Comparison of ENCODE assay signal across 10 mouse cellular contexts in the genomic region with DNA sequence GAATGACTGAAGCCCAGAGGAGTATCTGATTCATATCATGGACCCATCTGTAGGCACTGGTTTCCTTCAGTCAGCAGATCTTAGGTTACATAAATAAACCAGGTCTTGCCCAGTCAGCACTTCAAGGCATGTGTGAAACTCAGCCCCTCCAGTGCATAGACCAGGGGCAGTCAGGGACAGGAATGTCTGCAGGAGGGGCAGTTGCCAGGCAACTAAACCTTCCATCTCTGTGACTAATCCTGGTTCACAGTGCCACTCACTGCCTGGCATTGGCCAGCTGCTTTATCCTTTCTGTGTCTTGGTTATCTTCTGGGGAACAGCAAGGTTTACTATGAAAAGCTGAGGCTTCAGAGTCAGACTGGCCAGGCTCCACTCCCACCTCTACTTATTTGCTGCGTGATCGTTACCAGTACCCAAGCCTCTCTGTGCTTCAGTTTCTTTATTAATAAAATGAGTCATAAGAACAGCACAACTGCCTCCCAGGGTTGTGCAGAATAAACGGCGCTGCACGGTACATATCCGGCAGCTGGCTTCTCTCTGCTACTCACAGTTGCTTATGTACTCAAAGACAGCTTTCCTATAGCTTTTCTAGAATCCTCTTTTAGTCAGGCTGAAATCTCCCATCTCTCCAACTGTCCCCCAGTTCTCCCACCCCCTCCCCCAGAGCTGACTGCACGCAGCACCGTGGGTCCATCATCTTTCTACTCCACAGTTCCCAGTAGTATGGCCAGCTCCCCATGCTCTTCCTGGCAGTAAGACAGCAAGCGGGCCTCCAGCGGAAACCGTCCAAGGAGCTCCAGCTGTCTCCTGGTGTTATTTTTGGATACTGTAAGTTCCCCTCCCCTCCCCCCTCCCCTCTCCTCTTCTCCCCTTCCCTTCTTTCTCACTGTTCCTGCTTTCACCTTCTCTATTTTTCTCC. TPM values are rescaled to one million over a fixed set of nuclear protein-coding genes. Genes with fewer than 3 reads are reported as not detected.
DNase-seq lines count a peak whose midpoint lies in the region; ATAC-seq lines count a peak whose summit lies in the region.
"Had no signal": no experiment of that assay in that cellular context is flagged by ENCODE, and none has a peak within 500 bp of the region (broad histone marks: within the 10 kb centered on the region; RNA-seq: fewer than 3 reads in every experiment).

No protein-coding gene starts in this region.

- no peaks in the 10 kb centered on the region for H3K36me3 ChIP-seq in kidney, embryonic 15.5 days
- H3K36me3 ChIP-seq in midbrain, embryonic 15.5 days (replicated peaks) = no peaks in the 10 kb centered on the region

- peak; percentile 44 for ATAC-seq in kidney, embryonic 15.5 days (replicated peaks; ENCODE audit: low FRiP score)
- no peak for ATAC-seq in midbrain, embryonic 15.5 days (replicated peaks)

- 0 out of 2 replicates have a peak overlapping the region, but pooled peaks have one; percentile 20 for H3K4me2 ChIP-seq in kidney, embryonic 15.5 days
- H3K4me2 ChIP-seq in midbrain, embryonic 15.5 days = no peak overlapping the region

- H3K9ac ChIP-seq in kidney, embryonic 15.5 days = no peak overlapping the region
- no peak overlapping the region for H3K9ac ChIP-seq in midbrain, embryonic 15.5 days

- no peak overlapping the region for H3K4me3 ChIP-seq in kidney, embryonic 15.5 days (replicated peaks)
- H3K4me3 ChIP-seq in midbrain, embryonic 15.5 days = no peak overlapping the region

- no peaks in the 10 kb centered on the region; the same call in 1 of the 2 replicates for H3K27me3 ChIP-seq in kidney, embryonic 15.5 days
- H3K27me3 ChIP-seq in midbrain, embryonic 15.5 days (replicated peaks) = no peaks in the 10 kb centered on the region

- peak; percentile 34 to 48 for DNase-seq in cerebellum, postnatal 14 days
- no peak for DNase-seq in cerebellum, adult 18-20 months
- peak; percentile 39 to 46 for DNase-seq in adrenal gland, postnatal 36 days
- peak; percentile 24 for DNase-seq in heart, adult 8-10 months (ENCODE audit: low spot score)
- DNase-seq in ovary, postnatal 36 days (ENCODE audit: low spot score) = no peak
- no peak for DNase-seq in natural killer cell, adult 2 months (ENCODE audit: low spot score in 2 of 2)

- no peaks in the 10 kb centered on the region for H3K9me3 ChIP-seq in kidney, embryonic 15.5 days (replicated peaks)
- no peaks in the 10 kb centered on the region for H3K9me3 ChIP-seq in midbrain, embryonic 15.5 days

- peak overlapping the region; percentile 84 for H3K27ac ChIP-seq in kidney, embryonic 15.5 days
- H3K27ac ChIP-seq in midbrain, embryonic 15.5 days = peak overlapping the region; percentile 16

- 53% methylated on average over 11 of the region's 11 CpGs for WGBS in kidney, embryonic 15.5 days
- whole genome bisulfite sequencing in midbrain, embryonic 15.5 days = 42% methylated on average over 11 of the region's 11 CpGs

- peaks cover 27% of the 10 kb centered on the region for H3K4me1 ChIP-seq in kidney, embryonic 15.5 days
- H3K4me1 ChIP-seq in midbrain, embryonic 15.5 days = peaks cover 17% of the 10 kb centered on the region

RNA-seq across cellular contexts. Expression of a gene that starts 3.2 kb away (rescaled TPM):
- 10 to 100 TPM; 16.8 to 18.4 TPM for total RNA-seq in adrenal gland, postnatal 36 days (2021)
- total RNA-seq in heart, adult 8-10 months (2022) = 1 to 10 TPM; 5.6 to 7.3 (median 6.4) TPM
- polyA plus RNA-seq in kidney, embryonic 15.5 days (2015; fragmentation: Nextera tagmentation; extraction: Ambion mirVana) = 33.1 and 33.4 TPM in 2 replicates
- polyA plus RNA-seq in midbrain, embryonic 15.5 days (2015; fragmentation: Nextera tagmentation; extraction: Ambion mirVana) = 13.3 and 14.1 TPM in 2 replicates

RNA-seq across cellular contexts. Expression of a gene that starts 15.3 kb away (rescaled TPM):
- not detected for total RNA-seq in adrenal gland, postnatal 36 days (2021)
- total RNA-seq in heart, adult 8-10 months (2022) = under 1 TPM in 1 of 4 experiments, not detected in 3; 0.19 TPM
- 0.08 and 0.09 TPM in 2 replicates for polyA plus RNA-seq in kidney, embryonic 15.5 days (2015; fragmentation: Nextera tagmentation; extraction: Ambion mirVana)
- 0.06 and 0.12 TPM in 2 replicates for polyA plus RNA-seq in midbrain, embryonic 15.5 days (2015; fragmentation: Nextera tagmentation; extraction: Ambion mirVana)

RNA-seq across cellular contexts. Expression of a gene that starts 22.2 kb away (rescaled TPM):
- total RNA-seq in adrenal gland, postnatal 36 days (2021) = 10 to 100 TPM in 1 of 2 experiments, under 1 TPM in 1; 0.73 to 23.5 TPM
- total RNA-seq in heart, adult 8-10 months (2022) = not detected
- polyA plus RNA-seq in kidney, embryonic 15.5 days (2015; fragmentation: Nextera tagmentation; extraction: Ambion mirVana) = 0.31 TPM in 1 of 2 replicates, not detected in the other
- polyA plus RNA-seq in midbrain, embryonic 15.5 days (2015; fragmentation: Nextera tagmentation; extraction: Ambion mirVana) = not detected in 2 replicates
- total RNA-seq: CH12.LX had no signal
- polyA plus RNA-seq: frontal cortex, adult 2 months had no signal

RNA-seq across cellular contexts. Expression of a gene that starts 31.8 kb away (rescaled TPM):
- total RNA-seq in adrenal gland, postnatal 36 days (2021) = not detected
- not detected for total RNA-seq in heart, adult 8-10 months (2022)
- not detected in 2 replicates for polyA plus RNA-seq in kidney, embryonic 15.5 days (2015; fragmentation: Nextera tagmentation; extraction: Ambion mirVana)
- polyA plus RNA-seq in midbrain, embryonic 15.5 days (2015; fragmentation: Nextera tagmentation; extraction: Ambion mirVana) = 0.49 and 0.79 TPM in 2 replicates

RNA-seq across cellular contexts. Expression of a gene that starts 40.8 kb away (rescaled TPM):
- not detected for total RNA-seq in adrenal gland, postnatal 36 days (2021)
- not detected for total RNA-seq in heart, adult 8-10 months (2022)
- not detected in 2 replicates for polyA plus RNA-seq in kidney, embryonic 15.5 days (2015; fragmentation: Nextera tagmentation; extraction: Ambion mirVana)
- not detected in 2 replicates for polyA plus RNA-seq in midbrain, embryonic 15.5 days (2015; fragmentation: Nextera tagmentation; extraction: Ambion mirVana)
- total RNA-seq: CH12.LX had no signal

Comparison
In these comparisons a context has a peak if more than half of its experiments do, and no peak if none do; other contexts are left out.
1. DNase-seq: peak in cerebellum, postnatal 14 days (2 of 2), adrenal gland, postnatal 36 days (2 of 2) and heart, adult 8-10 months (single experiment); none in cerebellum, adult 18-20 months (0 of 2), ovary, postnatal 36 days (single experiment) and natural killer cell, adult 2 months (0 of 2).